Mouse (Mus musculus) retina, postnatal 7 days (tissue): Measurements from ENCODE around the gene Crat.

Source experiments
- DNase-seq: peaks from one replicate; pipeline ENCODE4 v3.0.0-alpha.2; 2012; ENCODE audit warnings: low read depth, low spot score

Crat gene

GRCm38 (mm10) chr2:30415157-30415935, at the start of gene Crat:
TSS of gene Crat (minus strand) at chr2:30415813.
- peak; percentile 62 for DNase-seq

DNA sequence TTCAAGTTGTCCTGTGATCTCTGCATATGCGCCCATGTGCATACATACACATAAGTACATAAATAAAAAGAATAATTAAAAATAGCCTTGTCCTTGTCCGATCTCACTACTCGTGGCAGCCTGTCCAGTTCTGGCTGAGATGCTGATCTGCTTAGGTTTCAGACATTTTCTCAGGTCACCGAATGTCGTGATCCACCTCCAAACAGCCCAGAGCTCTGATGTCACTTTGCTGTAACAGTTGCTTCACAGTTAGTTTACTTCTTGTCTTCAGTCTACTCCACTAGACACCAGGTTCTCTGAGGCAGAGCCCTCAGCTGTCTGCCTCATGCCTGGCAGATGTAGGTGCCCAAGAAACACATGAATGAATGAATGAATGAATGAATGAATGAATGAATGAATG, 48.8 kb upstream of the Crat start:
- DNase-seq: no peak

DNA sequence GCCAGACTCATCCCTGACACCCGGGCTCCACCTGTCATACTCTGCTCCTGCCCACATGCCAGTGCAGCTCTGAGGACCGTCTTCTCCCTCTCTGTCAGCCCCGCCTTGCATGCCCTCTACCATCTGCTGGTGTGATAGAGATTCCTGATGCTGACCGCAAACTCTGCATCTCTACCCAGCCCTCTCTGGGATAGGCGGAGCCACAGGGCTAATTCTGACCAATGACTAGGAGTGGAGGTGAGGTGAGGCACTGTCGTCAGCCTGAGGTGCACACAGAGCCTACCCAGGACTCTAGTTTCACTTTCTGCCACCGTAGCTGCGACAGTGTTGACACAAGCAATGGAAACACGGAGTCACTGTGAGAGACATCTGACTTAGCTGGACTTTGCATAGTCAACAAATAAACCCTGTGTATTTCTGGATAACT, 48.3 kb upstream of the Crat start:
- DNase-seq: no peak

GRCm38 (mm10) chr2:30463341-30463761, 47.7 kb upstream of the Crat start:
- no peak for DNase-seq

GRCm38 (mm10) chr2:30459241-30459640, 43.6 kb upstream of the Crat start:
- no peak for DNase-seq

DNA sequence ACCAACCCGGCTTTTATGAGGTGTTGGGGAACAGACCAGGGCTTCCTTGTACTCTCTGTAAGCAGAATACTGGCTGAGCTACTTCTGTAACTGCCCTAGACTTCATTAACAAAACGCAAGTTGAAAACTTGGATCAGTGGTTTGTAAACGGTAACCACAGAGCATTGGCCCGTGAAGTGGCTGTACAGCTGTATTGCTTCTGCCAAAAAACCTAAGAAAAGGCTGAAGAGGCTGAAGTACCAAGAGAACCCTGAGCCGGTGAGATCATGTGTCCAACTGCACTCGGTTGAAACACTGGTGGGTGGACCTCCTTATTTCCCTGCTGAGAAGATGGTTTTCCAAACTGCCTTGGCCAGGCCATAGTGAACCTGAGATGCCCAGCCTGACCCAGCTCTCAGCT, 42.7 kb upstream of the Crat start:
- DNase-seq: no peak

- no peak for DNase-seq
Measured at GRCm38 (mm10) chr2:30456104-30456980, 40.7 kb upstream of the Crat start.

GRCm38 (mm10) chr2:30454587-30454986, 39.0 kb upstream of the Crat start:
- DNase-seq: no peak

GRCm38 (mm10) chr2:30453570-30453969, 38.0 kb upstream of the Crat start:
- no peak for DNase-seq

DNA sequence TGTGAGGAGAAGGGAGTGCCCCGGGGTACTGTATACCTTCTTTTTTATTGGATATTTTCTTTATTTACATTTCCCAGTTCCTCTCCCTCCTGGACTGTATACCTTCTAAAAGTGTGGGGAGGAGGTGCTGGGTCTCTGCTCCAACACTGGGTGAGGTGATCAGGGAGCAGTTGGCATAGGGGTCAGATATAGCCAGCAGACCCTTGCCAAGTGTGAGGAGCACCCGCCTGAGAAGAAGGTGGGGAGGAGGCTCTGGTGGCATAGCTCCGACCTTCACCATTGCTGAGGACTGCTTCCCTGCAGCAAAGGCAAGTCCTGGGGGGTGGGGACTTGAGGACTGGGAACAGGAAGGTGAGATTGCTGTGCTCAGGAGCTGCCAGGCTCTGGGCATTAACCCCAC, 35.9 kb upstream of the Crat start:
- DNase-seq: no peak

DNA sequence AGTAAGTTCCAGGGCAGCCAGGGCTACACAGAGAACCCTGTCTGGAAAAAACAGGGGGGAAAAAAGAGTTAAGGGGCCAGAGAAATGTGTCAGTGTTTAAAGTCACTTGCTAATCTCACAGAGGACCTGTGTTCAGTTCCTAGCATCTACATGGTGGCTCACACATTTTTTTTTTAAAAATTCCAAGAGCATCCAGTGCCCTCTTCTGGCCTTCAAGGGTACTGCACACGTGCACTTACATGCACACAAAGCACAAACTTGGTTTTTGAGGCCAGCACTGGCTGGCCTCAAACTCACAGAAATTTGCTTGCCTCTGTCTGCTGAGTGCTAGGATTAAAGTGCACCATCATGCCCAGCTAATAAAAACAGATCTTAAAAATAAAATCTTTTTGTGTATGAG, 34.9 kb upstream of the Crat start:
- no peak for DNase-seq

DNA sequence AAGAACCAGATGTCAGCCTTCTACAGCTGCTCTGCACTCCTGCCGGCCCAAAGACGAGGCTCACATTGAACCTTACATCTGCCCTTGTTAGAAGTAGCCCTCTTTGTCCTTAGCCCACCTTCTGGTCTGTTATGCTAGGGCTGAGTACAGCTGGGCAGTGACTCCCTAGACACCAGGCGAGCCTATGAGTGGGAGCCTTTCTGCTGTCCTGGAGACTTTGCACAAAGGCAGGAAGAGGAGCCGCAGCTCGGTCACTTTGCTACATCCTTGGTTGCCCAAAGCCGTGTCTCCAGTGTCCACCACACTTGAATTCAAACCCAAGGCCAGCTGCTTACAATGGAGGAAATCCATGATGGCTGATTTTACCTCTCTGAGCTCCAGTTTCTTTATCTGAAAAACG, 32.8 kb upstream of the Crat start:
- DNase-seq: no peak

- no peak for DNase-seq
Measured at GRCm38 (mm10) chr2:30446891-30447826, 31.5 kb upstream of the Crat start.

DNA sequence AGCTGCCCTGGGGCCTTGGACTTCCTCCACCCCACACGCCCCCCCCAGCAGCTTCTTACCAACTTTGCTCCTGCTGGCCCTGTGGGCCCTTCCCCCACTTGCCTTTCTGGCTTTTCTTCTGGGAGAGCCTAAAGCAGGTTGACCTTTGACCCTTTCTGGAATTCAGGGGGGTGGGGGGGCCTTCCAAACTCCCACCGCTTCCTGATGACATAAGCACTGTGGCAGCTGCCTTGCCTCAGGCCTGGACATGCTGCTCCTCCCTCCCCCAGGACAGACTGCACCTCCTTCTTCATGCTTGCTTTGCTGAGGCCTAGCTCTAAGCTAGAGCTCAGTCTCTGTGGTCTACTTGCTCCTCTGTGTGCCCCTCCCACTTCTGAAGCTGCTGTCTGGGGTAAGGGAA, 29.7 kb upstream of the Crat start:
- no peak for DNase-seq

DNA sequence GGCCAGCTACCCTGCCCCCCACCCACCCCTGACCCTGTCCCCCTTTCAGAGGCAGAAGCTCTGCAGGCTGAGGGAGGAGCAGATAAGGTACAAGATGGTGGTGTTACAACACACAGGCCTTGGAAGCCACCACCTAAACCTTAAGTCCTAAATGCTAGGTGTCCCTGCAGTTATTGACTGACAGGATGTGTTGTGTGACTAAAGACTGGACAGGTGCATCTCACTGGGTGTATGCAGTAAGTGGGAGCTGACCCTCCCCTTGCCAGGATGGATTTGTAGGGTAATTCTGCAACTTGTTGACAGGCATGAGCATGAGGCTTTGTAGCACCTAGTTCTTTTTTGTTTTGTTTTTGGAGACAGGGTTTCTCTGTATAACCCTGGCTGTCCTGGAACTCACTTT, 28.8 kb upstream of the Crat start:
- no peak for DNase-seq

DNA sequence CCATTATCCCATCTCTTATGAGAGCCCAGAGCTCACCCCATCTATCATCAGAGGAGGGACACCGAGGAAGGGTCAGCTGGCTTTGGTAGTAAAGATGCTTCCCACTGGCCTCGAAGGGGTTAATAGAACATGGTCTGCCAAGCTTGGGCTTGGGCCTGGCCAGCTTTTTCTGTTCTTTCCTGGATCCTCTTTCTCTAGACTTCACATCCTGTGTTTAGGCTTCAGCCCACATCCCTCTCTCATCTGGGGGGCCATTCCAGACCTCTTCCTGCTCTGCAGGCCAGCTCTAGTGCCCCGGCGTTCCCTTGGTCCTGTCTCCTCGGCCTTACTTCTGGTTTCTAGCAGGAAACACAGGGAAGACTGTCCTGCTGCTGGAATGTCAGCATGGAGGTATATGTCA, 28.4 kb upstream of the Crat start:
- DNase-seq: no peak

- DNase-seq: no peak
Measured at GRCm38 (mm10) chr2:30443281-30443680, 27.7 kb upstream of the Crat start.

DNA sequence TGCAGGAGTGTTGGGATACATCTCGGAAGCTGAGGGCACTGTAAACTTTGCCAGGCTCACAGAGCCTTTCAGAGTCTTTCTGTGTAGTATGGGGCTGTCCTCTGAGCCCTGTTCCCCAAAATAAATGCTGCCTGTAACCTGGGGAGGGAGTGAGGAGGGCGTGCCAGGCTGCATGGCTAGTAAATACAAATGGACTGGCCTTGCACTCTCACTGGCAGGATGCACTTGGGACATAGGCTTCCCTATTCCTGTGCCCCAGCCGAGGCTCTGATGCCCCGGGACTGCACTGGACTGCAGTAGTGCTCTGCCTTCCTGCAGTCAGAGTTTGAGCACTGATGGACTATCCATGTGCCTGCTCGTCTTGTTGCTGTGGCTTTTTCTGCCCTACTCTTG, 26.9 kb upstream of the Crat start:
- DNase-seq: no peak

- DNase-seq: peak; percentile 40
Measured at GRCm38 (mm10) chr2:30441518-30442497, 26.2 kb upstream of the Crat start.

DNA sequence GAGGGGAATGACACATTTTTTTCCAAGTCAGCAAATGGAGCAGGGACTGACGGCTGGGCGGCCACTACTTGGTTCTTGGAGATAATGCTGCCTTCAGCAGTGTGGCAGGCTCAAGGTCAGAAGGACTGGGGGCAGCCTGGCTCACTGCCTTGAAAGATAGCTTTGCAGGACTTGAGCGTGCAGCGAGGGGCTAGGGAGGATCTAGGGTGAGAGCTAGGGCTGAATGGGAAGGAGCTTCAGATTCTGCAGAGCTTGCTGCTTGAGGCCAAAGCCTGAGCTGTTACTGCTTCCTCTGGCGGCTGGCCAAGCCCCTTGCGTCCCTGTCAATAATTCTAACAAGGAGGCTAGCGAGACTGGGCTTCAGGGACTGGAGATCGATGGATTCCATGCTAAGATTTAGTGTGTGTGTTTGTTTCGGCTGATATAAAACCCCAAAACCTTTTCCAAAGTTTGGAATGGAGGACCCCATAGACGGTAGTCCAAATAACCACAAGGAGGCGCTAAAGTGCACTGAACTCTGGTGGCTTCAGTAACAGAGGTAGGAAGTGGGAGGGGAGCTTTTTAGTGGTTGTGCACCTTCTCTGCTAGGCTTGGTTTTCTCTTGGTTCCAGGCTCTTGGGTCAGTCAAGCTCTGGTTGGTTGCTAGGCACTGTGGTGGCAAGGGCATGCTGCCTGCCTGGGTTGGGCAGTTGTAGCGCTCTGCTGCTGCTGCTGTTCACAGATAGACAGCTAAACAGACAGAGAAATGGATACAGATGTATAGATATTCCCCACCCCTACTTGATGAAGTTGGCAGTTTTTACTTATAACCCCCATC, 25.3 kb upstream of the Crat start:
- peak; percentile 64 for DNase-seq
